Mouse (Mus musculus): ENCODE results near the gene Crtc1.

- no peak for TF ChIP-seq CTCF (conservative IDR thresholded peaks at IDR 0.05; ENCODE audit: insufficient read depth, insufficient read length, low read depth, low read length)
- TF ChIP-seq POLR2A (IDR thresholded peaks at IDR 0.05; ENCODE audit: low read depth, low read length), result no peak
Observed at GRCm38 (mm10) chr8:70486191-70486681, 46.9 kb upstream of the Crtc1 start.

Measured in kidney, adult 2 months (tissue).